Mouse (Mus musculus) MEL (cell line): Measurements from ENCODE around the gene Cdca3. TPM values are rescaled to one million over a fixed set of nuclear protein-coding genes. Genes with fewer than 3 reads are reported as not detected.

Source experiments
- DNase-seq: peaks from one replicate; pipeline ENCODE4 v3.0.0; 2011; ENCODE audit warnings: low read depth, low spot score
- H3K27ac ChIP-seq: 2 replicates; pipeline ENCODE4 v1.5.1; 2012; ENCODE audit warnings: low read depth, mild to moderate bottlenecking, control low read depth, low read length, moderate library complexity; ENCODE audit not compliant: control insufficient read depth
- H3K27me3 ChIP-seq, 2 experiments: fragments of 150-350 bp in 1 of 2; sonication (generic) in 1 of 2; 2 replicates each; pipeline ENCODE4 v1.6.1; 2012; ENCODE audit warnings: low read length in 2 of 2, mild to moderate bottlenecking in 2 of 2, improper control_type of control experiment in 1 of 2, moderate library complexity in 1 of 2; ENCODE audit not compliant: insufficient read depth in 2 of 2, control insufficient read depth in 1 of 2
- H3K36me3 ChIP-seq, 2 experiments: 2 replicates each; pipeline ENCODE4 v1.6.1; 2012 to 2014; ENCODE audit warnings: low read length in 2 of 2, improper control_type of control experiment in 1 of 2, inconsistent platforms in 1 of 2, mild to moderate bottlenecking in 1 of 2; ENCODE audit not compliant: insufficient read depth in 2 of 2, control insufficient read depth in 1 of 2
- H3K4me1 ChIP-seq, 2 experiments: fragments of 150-350 bp in 1 of 2; sonication (generic) in 1 of 2; 2 replicates each; pipeline ENCODE4 v1.6.1; 2012; ENCODE audit warnings: low read length in 2 of 2, improper control_type of control experiment in 1 of 2, mild to moderate bottlenecking in 1 of 2; ENCODE audit not compliant: insufficient read depth in 2 of 2, control insufficient read depth in 1 of 2
- H3K4me3 ChIP-seq, 2 experiments: fragments of 150-350 bp in 1 of 2; sonication (generic) in 1 of 2; 2 replicates each; pipeline ENCODE4 v1.5.1; 2012; ENCODE audit warnings: low read depth in 2 of 2, low read length in 2 of 2, mild to moderate bottlenecking in 2 of 2, moderate library complexity in 2 of 2, control low read depth in 1 of 2, improper control_type of control experiment in 1 of 2; ENCODE audit not compliant: control insufficient read depth in 1 of 2, insufficient read depth in 1 of 2
- H3K79me2 ChIP-seq: 2 replicates; pipeline ENCODE4 v1.6.1; 2012; ENCODE audit warnings: mild to moderate bottlenecking, low read length, moderate library complexity; ENCODE audit not compliant: control insufficient read depth, poor library complexity, insufficient read depth
- H3K9ac ChIP-seq: 2 replicates; pipeline ENCODE4 v1.6.1; 2012; ENCODE audit warnings: low read depth, mild to moderate bottlenecking, control low read depth, low read length, moderate library complexity; ENCODE audit not compliant: control insufficient read depth, poor library complexity, severe bottlenecking
- H3K9me3 ChIP-seq: fragments of 150-350 bp; sonication (generic); replicated peaks from 2 replicates; pipeline ENCODE4 v1.6.1; 2012; ENCODE audit warnings: mild to moderate bottlenecking, low read length, improper control_type of control experiment, moderate library complexity; ENCODE audit not compliant: insufficient read depth
- BHLHE40 ChIP-seq: IDR thresholded peaks from 2 replicates; pipeline ENCODE4 v1.6.1; 2012; ENCODE audit warnings: low read depth, mild to moderate bottlenecking, inconsistent platforms, low read length, improper control_type of control experiment, borderline replicate concordance
- CHD1 ChIP-seq: IDR thresholded peaks from 2 replicates; pipeline ENCODE4 v1.6.1; 2012; ENCODE audit warnings: low read depth, mild to moderate bottlenecking, inconsistent platforms, low read length, improper control_type of control experiment
- CHD2 ChIP-seq: IDR thresholded peaks from 2 replicates; pipeline ENCODE4 v1.6.1; 2011; ENCODE audit warnings: low read length, improper control_type of control experiment
- CTCF ChIP-seq, 3 experiments: IDR thresholded peaks in 2 of 3; conservative IDR thresholded peaks in 1 of 3; 2 replicates each; pipeline ENCODE4 v1.5.1; 2011 to 2012; ENCODE audit warnings: low read length in 3 of 3, low read depth in 2 of 3, mild to moderate bottlenecking in 2 of 3, improper control_type of control experiment in 1 of 3, inconsistent platforms in 1 of 3, mixed read lengths in 1 of 3, moderate library complexity in 1 of 3; ENCODE audit not compliant: control insufficient read depth in 1 of 3, insufficient read depth in 1 of 3, poor library complexity in 1 of 3, severe bottlenecking in 1 of 3
- E2F4 ChIP-seq: IDR thresholded peaks from 2 replicates; pipeline ENCODE4 v1.6.1; 2011; ENCODE audit warnings: low read depth, low read length, improper control_type of control experiment, borderline replicate concordance
- ETS1 ChIP-seq: IDR thresholded peaks from 2 replicates; pipeline ENCODE4 v1.6.1; 2012; ENCODE audit warnings: low read depth, mild to moderate bottlenecking, inconsistent platforms, low read length, improper control_type of control experiment, moderate library complexity
- GATA1 ChIP-seq: IDR thresholded peaks from 2 replicates; pipeline ENCODE4 v1.6.1; 2011; ENCODE audit warnings: low read depth, low read length, improper control_type of control experiment
- HCFC1 ChIP-seq: IDR thresholded peaks from 2 replicates; pipeline ENCODE4 v1.6.1; 2012; ENCODE audit warnings: low read depth, mild to moderate bottlenecking, inconsistent platforms, low read length, improper control_type of control experiment, moderate library complexity
- JUND ChIP-seq: IDR thresholded peaks from 2 replicates; pipeline ENCODE4 v1.6.1; 2011; ENCODE audit warnings: low read depth, mild to moderate bottlenecking, improper control_type of control experiment, low read length
- KAT2A ChIP-seq: conservative IDR thresholded peaks from 2 replicates; pipeline ENCODE4 v1.6.1; 2012; ENCODE audit warnings: low read depth, low read length, improper control_type of control experiment, inconsistent platforms
- MAX ChIP-seq: IDR thresholded peaks from 2 replicates; pipeline ENCODE4 v1.6.1; 2011; ENCODE audit warnings: low read length, improper control_type of control experiment
- MAZ ChIP-seq: IDR thresholded peaks from 2 replicates; pipeline ENCODE4 v1.6.1; 2012; ENCODE audit warnings: low read depth, mild to moderate bottlenecking, inconsistent platforms, low read length, improper control_type of control experiment
- MXI1 ChIP-seq: IDR thresholded peaks from 2 replicates; pipeline ENCODE4 v1.6.1; 2011; ENCODE audit warnings: mild to moderate bottlenecking, low read depth, low read length, improper control_type of control experiment
- MYB ChIP-seq: IDR thresholded peaks from 2 replicates; pipeline ENCODE4 v1.6.1; 2011; ENCODE audit warnings: mild to moderate bottlenecking, low read depth, low read length, improper control_type of control experiment
- NELFE ChIP-seq: IDR thresholded peaks from 2 replicates; pipeline ENCODE4 v1.6.1; 2011; ENCODE audit warnings: low read depth, low read length, improper control_type of control experiment
- POLR2AphosphoS2 ChIP-seq: IDR thresholded peaks from 2 replicates; pipeline ENCODE4 v1.6.1; 2011; ENCODE audit warnings: low read length, improper control_type of control experiment
- RAD21 ChIP-seq: IDR thresholded peaks from 2 replicates; pipeline ENCODE4 v1.6.1; 2011; ENCODE audit warnings: mild to moderate bottlenecking, low read depth, low read length, improper control_type of control experiment
- SIN3A ChIP-seq: IDR thresholded peaks from 2 replicates; pipeline ENCODE4 v1.6.1; 2012; ENCODE audit warnings: low read length, improper control_type of control experiment, inconsistent platforms
- SMC3 ChIP-seq: IDR thresholded peaks from 2 replicates; pipeline ENCODE4 v1.6.1; 2011; ENCODE audit warnings: low read depth, low read length, improper control_type of control experiment
- TAL1 ChIP-seq: IDR thresholded peaks from 2 replicates; pipeline ENCODE4 v1.6.1; 2012; ENCODE audit warnings: mild to moderate bottlenecking, inconsistent platforms, low read length, moderate library complexity, mixed read lengths
- TCF12 ChIP-seq: IDR thresholded peaks from 2 replicates; pipeline ENCODE4 v1.6.1; 2014; ENCODE audit warnings: low read depth, mild to moderate bottlenecking, inconsistent platforms, low read length, improper control_type of control experiment, moderate library complexity
- UBTF ChIP-seq: IDR thresholded peaks from 2 replicates; pipeline ENCODE4 v1.6.1; 2012; ENCODE audit warnings: low read depth, mild to moderate bottlenecking, inconsistent platforms, low read length, improper control_type of control experiment, moderate library complexity, borderline replicate concordance; ENCODE audit not compliant: insufficient read depth
- USF1 ChIP-seq: IDR thresholded peaks from 2 replicates; pipeline ENCODE4 v1.6.1; 2014; ENCODE audit warnings: low read depth, mild to moderate bottlenecking, inconsistent platforms, low read length, improper control_type of control experiment, moderate library complexity
- ZC3H11A ChIP-seq: IDR thresholded peaks from 2 replicates; pipeline ENCODE4 v1.6.1; 2012; ENCODE audit warnings: low read depth, mild to moderate bottlenecking, inconsistent platforms, low read length, improper control_type of control experiment
- ZKSCAN1 ChIP-seq: IDR thresholded peaks from 2 replicates; pipeline ENCODE4 v1.6.1; 2012; ENCODE audit warnings: low read depth, mild to moderate bottlenecking, inconsistent platforms, low read length, improper control_type of control experiment, moderate library complexity
- ZNF384 ChIP-seq: IDR thresholded peaks from 2 replicates; pipeline ENCODE4 v1.6.1; 2012; ENCODE audit warnings: low read depth, mild to moderate bottlenecking, inconsistent platforms, low read length, improper control_type of control experiment
- polyA plus RNA-seq, 2 experiments: library from polyadenylated mRNA; stranded (reverse) in 1 of 2; unstranded in 1 of 2; fragments of >175 nt in 1 of 2; fragments of >200 nt in 1 of 2; gene quantifications; 2 replicates each; pipeline versions ENCODE4 v1.2.1 to v1.2.4; 2012; ENCODE audit warnings: low replicate concordance in 2 of 2, low read depth in 1 of 2; ENCODE audit not compliant: insufficient read length in 2 of 2, insufficient read depth in 1 of 2, missing spikeins in 1 of 2
- total RNA-seq: library from RNA; depleted of rRNA; stranded (reverse); fragments of 300-350 nt; gene quantifications from 2 replicates; pipeline ENCODE4 v1.2.3, GENCODE M21; 2012

Gene Cdca3
- total and polyA plus RNA-seq, 3 experiments = 54.5 to 185 TPM; not detected in 1

DNA sequence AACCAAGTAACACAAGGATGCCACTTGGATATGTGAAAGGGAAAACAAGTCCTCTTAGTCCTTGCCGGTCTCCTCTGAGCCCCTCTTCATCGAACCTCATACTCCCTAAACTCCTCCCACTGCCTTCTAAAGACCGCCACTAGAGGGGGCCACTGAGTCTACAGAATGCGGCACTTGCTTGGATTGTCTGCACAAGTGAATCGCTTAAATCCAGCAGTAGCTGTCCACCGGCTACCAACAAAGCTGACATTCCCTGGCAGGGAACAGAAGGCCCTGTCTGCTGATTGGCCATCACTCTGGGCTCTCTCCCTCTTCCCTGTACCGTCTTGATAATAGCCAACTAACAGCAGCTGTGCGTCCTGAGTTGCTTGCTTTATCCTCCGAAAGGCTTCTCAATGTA, 18.0 kb downstream of the Cdca3 start:
- peak; percentile 89 for DNase-seq
- no peaks in the 10 kb centered on the region for H3K4me1 ChIP-seq
- peaks cover 12% of the 10 kb centered on the region in 2 experiments; a peak in 3 of 4 replicates for H3K27me3 ChIP-seq
- no peaks in the 10 kb centered on the region for H3K36me3 ChIP-seq
- H3K4me3 ChIP-seq = no peak overlapping the region
- no peaks in the 10 kb centered on the region for H3K79me2 ChIP-seq
- H3K9ac ChIP-seq = no peak overlapping the region
- H3K27ac ChIP-seq = no peak overlapping the region
- no peaks in the 10 kb centered on the region for H3K9me3 ChIP-seq
- TF ChIP-seq NELFE = no peak
- TF ChIP-seq SIN3A = no peak
- no peak for TF ChIP-seq GATA1
- TF ChIP-seq RAD21 = peak; percentile 55
- no peak for TF ChIP-seq CHD2
- no peak for TF ChIP-seq MXI1
- no peak for TF ChIP-seq E2F4
- TF ChIP-seq POLR2AphosphoS2 = no peak
- TF ChIP-seq ETS1 = no peak
- no peak for TF ChIP-seq TCF12
- no peak for TF ChIP-seq KAT2A
- no peak for TF ChIP-seq ZNF384
- no peak for TF ChIP-seq MAX
- TF ChIP-seq ZKSCAN1 = no peak
- TF ChIP-seq USF1 = no peak
- TF ChIP-seq CTCF (IDR thresholded peaks at IDR 0.05 in 2 of 3, conservative IDR thresholded peaks at IDR 0.05 in 1 of 3; ENCODE audit: control insufficient read depth in 1 of 3, insufficient read depth in 1 of 3, low read depth in 2 of 3, low read length in 3 of 3, poor library complexity in 1 of 3, severe bottlenecking in 1 of 3) = peak; percentile 90 to 97 (median 94)
- TF ChIP-seq UBTF = no peak
- peak; percentile 27; the same call in 1 of the 2 replicates for TF ChIP-seq HCFC1
- no peak for TF ChIP-seq CHD1
- TF ChIP-seq BHLHE40 = 0 out of 2 replicates have a peak, but pooled peaks have one; percentile 26
- TF ChIP-seq TAL1 = no peak
- no peak for TF ChIP-seq MAZ
- peak; percentile 37; the same call in 1 of the 2 replicates for TF ChIP-seq ZC3H11A
- TF ChIP-seq JUND = no peak
- peak; percentile 70 for TF ChIP-seq SMC3
- TF ChIP-seq MYB = no peak
